Mouse (Mus musculus): ENCODE results near the gene Serpinb9e. TPM values are rescaled to one million over a fixed set of nuclear protein-coding genes. Genes with fewer than 3 reads are reported as not detected.

Gene Serpinb9e
- not detected for total RNA-seq (2023)

DNA sequence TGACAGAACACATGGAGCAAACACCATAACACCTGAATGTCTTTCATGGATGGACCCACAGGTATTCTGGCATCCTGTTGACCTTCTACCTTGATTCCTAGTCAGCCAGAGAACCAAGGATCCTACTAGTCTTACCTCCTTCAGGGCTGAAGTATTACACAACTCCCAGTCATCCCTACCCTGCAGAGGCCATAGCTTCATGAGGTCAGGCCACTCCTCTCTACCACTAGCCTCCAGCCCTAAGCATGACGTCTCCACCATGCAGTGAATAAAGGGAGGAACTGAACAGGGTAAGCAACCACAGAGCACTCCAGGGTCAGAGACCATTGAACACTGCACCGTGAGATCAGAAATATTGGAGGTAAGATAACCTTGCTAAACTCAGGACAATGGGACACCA, at the start of gene Serpinb9e:
Serpinb9e (plus strand) TSS at position 301 of the 400 bp plus-strand sequence.

Other genes with a start within 250 kb of the Serpinb9e start
- gene Serpinb9, start 246.4 kb upstream of the Serpinb9e start, total RNA-seq (2023) = under 1 TPM; 0.53 to 0.85 TPM
- gene Serpinb9b, start 222.2 kb upstream of the Serpinb9e start, total RNA-seq (2023) = not detected
- not detected for gene Serpinb1b, start 171.0 kb upstream of the Serpinb9e start, total RNA-seq (2023)
- not detected for gene Serpinb9c, start 89.9 kb upstream of the Serpinb9e start, total RNA-seq (2023)
- not detected for gene Serpinb9d, start 56.7 kb upstream of the Serpinb9e start, total RNA-seq (2023)
- gene Serpinb9f, start 74.5 kb downstream of the Serpinb9e start, total RNA-seq (2023) = not detected
- not detected for gene Gm11397, start 146.1 kb downstream of the Serpinb9e start, total RNA-seq (2023)
- not detected for gene Serpinb9g, start 235.2 kb downstream of the Serpinb9e start, total RNA-seq (2023)

Data from neutrophil, adult 83 days (primary cell).